Comparison of ENCODE assay signal across 9 mouse cellular contexts in genomic region chr7:88206914-88207710, GRCm38 (mm10).
A peak's percentile ranks its signal among the peaks of the same experiment; 100 is the strongest.
DNase-seq lines count a peak whose midpoint lies in the region; ATAC-seq lines count a peak whose summit lies in the region.
"Had no signal": no experiment of that assay in that cellular context is flagged by ENCODE, and none has a peak within 500 bp of the region (broad histone marks: within the 10 kb centered on the region; RNA-seq: fewer than 3 reads in every experiment).

No protein-coding gene starts in this region.

- 0 out of 2 replicates have a peak overlapping the region, but pooled peaks have one; percentile 33 for H3K27ac ChIP-seq in liver, embryonic 16.5 days (ENCODE audit: low read length)
- no peak overlapping the region for H3K27ac ChIP-seq in intestine, embryonic 15.5 days
- H3K27ac ChIP-seq: stomach, embryonic 15.5 days had no signal

- DNase-seq in liver, result no peak
- DNase-seq in embryo, embryonic 10 days (ENCODE audit: low spot score), result peak; percentile 49
- peak; percentile 44 for DNase-seq in induced T-regulatory cell, adult 2 months (ENCODE audit: low read depth)
- peak; percentile 15 for DNase-seq in neural tube, embryonic 10.5 days (ENCODE audit: extremely low spot score, low spot score)
- no peak for DNase-seq in natural killer cell, adult 2 months (ENCODE audit: low spot score in 2 of 2)
- DNase-seq in cerebellum, adult 9-11 months, result no peak

- no peak overlapping the region for H3K4me3 ChIP-seq in liver, embryonic 16.5 days (ENCODE audit: low read depth, low read length)
- no peak overlapping the region for H3K4me3 ChIP-seq in intestine, embryonic 15.5 days (replicated peaks)
- H3K4me3 ChIP-seq: stomach, embryonic 15.5 days had no signal

- no peaks in the 10 kb centered on the region for H3K9me3 ChIP-seq in liver, embryonic 16.5 days (replicated peaks; ENCODE audit: control insufficient read depth, low read length)
- no peaks in the 10 kb centered on the region for H3K9me3 ChIP-seq in intestine, embryonic 15.5 days
- H3K9me3 ChIP-seq: stomach, embryonic 15.5 days had no signal

- 34% methylated on average over 10 of the region's 10 CpGs for WGBS in liver, embryonic 16.5 days (ENCODE audit: insufficient replicate concordance)
- 55% methylated on average over 10 of the region's 10 CpGs for WGBS in intestine, embryonic 15.5 days

- no peaks in the 10 kb centered on the region for H3K4me1 ChIP-seq in liver, embryonic 16.5 days (ENCODE audit: control insufficient read depth, low read depth, low read length)
- no peaks in the 10 kb centered on the region for H3K4me1 ChIP-seq in intestine, embryonic 15.5 days (replicated peaks)
- H3K4me1 ChIP-seq: stomach, embryonic 15.5 days had no signal

- ATAC-seq in liver, embryonic 16.5 days (ENCODE audit: low read depth), result no peak
- no peak for ATAC-seq in intestine, embryonic 15.5 days

- no peak overlapping the region for H3K9ac ChIP-seq in liver, embryonic 16.5 days (ENCODE audit: low read depth, low read length)
- no peak overlapping the region for H3K9ac ChIP-seq in intestine, embryonic 15.5 days
- H3K9ac ChIP-seq: stomach, embryonic 15.5 days had no signal

- no peaks in the 10 kb centered on the region for H3K27me3 ChIP-seq in liver, embryonic 16.5 days (ENCODE audit: control insufficient read depth, insufficient read depth, low read depth, low read length)
- H3K27me3 ChIP-seq in intestine, embryonic 15.5 days (replicated peaks), result no peaks in the 10 kb centered on the region
- H3K27me3 ChIP-seq: stomach, embryonic 15.5 days had no signal

- H3K36me3 ChIP-seq in liver, embryonic 16.5 days (ENCODE audit: control insufficient read depth, insufficient read depth), result no peaks in the 10 kb centered on the region
- H3K36me3 ChIP-seq in intestine, embryonic 15.5 days, result no peaks in the 10 kb centered on the region
- H3K36me3 ChIP-seq: stomach, embryonic 15.5 days had no signal

- H3K4me2 ChIP-seq in liver, embryonic 16.5 days (ENCODE audit: low read depth, low read length), result no peak overlapping the region
- no peak overlapping the region for H3K4me2 ChIP-seq in intestine, embryonic 15.5 days (replicated peaks)
- H3K4me2 ChIP-seq: stomach, embryonic 15.5 days had no signal

Comparison
In these comparisons a context has a peak if more than half of its experiments do, and no peak if none do; other contexts are left out.
1. DNase-seq: peak in embryo, embryonic 10 days (single experiment), induced T-regulatory cell, adult 2 months (single experiment) and neural tube, embryonic 10.5 days (single experiment); none in liver (single experiment), natural killer cell, adult 2 months (0 of 2) and cerebellum, adult 9-11 months (single experiment).